Mouse (Mus musculus) adrenal gland, postnatal 4 days (tissue): ENCODE measurements around the gene Gm28372. TPM values are rescaled to one million over a fixed set of nuclear protein-coding genes. Genes with fewer than 3 reads are reported as not detected.
"Not testable (repeated sequence)": the region's sequence is repeated elsewhere in the genome, so short reads cannot be mapped to it uniquely, and the experiment has no call there.

ENCODE experiments used
- DNase-seq, 2 experiments: peaks; one replicate each; pipeline ENCODE4 v3.0.0; 2021 to 2022; ENCODE audit warnings: low spot score in 2 of 2, mixed read lengths in 2 of 2
- long read RNA-seq, 2 experiments: library from polyadenylated mRNA; stranded (forward); transcript quantifications; one replicate each; pipeline ENCODE4 v2.0.0; 2021
- total RNA-seq, 2 experiments: library from RNA; stranded (reverse); gene quantifications; 2 replicates each; pipeline ENCODE4 v1.2.3; 2021

Gm28372 gene
- not detected for total RNA-seq
- long read RNA-seq, experiment 1, result 0 reads
- long read RNA-seq, experiment 2, result 0 reads

DNA sequence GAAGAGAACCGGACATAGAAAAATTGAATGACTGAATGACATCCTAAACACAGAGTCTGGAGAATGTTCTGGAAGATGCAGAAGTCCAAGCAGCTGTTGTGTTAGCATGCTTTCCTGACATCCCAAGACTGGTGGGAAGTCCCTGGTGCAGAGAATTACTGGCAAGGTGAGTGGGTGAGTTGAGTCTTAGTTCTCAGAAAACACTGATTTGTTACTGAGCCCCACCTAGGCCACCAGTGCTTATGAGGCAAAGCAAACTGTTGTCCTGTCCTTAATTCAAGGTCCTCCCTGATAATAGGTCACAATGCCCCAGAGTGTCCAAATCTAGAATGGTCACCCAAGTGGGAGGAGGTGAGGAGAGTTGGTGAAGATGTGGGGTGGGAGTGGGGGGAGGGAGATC lies at the start of gene Gm28372, which contains the start of gene 1700020A23Rik:
Gene Gm28372, plus strand, starts transcription at position 301 of the 400 bp plus-strand sequence.
Gene 1700020A23Rik, plus strand, starts transcription at position 321 of the 400 bp plus-strand sequence.
- no peak for DNase-seq

DNA sequence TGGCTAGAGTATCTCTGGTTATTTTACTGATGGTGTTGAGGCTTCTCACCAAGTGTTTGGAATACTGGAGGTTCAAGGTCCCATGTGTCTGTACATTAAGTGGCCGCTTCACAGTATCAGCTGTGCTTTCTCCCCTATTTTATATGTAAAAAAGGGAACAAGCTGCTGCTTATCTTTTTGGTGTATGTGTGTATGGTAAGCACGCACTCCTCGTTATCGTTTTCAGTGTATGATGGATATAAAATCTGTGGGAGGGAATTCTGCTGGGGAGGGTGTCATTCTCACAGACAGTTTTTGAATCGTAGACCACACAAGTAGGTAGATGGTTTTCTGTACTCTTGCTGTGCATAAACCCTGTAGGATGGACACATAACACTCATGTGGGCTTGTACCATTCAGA lies 47.5 kb upstream of the Gm28372 start:
- no peak for DNase-seq

DNA sequence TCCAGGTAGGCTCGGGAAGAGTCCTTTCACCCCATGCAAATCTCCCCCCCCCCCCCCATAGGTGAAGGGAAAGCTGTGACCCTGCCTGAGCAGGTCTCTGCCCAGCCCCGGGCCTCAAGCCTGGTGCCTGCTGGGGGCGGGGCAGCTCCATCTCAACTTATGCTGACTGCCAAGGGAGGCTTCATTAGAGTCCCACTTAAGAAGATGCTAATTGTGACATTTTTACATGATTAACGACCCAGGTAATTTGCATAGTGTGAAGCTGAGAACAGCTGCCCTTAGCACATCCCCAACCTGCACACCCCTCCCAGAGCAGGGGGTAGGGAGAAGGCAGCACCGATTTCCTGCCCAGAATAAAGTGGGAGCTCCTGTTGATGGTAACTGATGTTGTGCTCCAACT lies 46.2 kb upstream of the Gm28372 start:
- no peak for DNase-seq

DNA sequence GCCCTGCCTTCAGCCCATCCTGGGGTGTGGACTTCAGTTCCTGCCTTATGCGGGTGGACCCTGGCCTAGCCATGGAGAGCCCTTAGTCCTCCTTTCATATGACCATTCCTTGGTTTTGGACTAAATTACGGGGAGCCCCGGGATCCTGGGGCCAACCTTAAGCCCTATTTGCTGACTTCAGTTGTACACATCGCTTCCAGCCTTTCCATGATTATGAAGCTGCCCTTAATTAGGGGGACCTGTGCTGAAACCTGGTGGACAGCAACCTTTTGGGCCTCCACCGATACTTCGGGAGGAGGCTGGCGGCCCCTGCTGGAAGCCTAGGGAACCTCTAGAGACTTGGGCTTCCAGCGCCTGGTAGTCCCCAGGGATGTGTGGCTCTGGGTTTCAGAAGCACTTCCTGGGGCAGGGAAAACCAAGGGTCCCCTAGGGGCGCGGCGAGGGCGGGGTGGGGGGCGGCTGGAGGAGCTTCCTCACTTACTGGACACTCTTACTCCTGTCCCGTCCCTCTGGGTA lies 42.5 kb upstream of the Gm28372 start:
- peak; percentile 26 to 37 for DNase-seq

DNA sequence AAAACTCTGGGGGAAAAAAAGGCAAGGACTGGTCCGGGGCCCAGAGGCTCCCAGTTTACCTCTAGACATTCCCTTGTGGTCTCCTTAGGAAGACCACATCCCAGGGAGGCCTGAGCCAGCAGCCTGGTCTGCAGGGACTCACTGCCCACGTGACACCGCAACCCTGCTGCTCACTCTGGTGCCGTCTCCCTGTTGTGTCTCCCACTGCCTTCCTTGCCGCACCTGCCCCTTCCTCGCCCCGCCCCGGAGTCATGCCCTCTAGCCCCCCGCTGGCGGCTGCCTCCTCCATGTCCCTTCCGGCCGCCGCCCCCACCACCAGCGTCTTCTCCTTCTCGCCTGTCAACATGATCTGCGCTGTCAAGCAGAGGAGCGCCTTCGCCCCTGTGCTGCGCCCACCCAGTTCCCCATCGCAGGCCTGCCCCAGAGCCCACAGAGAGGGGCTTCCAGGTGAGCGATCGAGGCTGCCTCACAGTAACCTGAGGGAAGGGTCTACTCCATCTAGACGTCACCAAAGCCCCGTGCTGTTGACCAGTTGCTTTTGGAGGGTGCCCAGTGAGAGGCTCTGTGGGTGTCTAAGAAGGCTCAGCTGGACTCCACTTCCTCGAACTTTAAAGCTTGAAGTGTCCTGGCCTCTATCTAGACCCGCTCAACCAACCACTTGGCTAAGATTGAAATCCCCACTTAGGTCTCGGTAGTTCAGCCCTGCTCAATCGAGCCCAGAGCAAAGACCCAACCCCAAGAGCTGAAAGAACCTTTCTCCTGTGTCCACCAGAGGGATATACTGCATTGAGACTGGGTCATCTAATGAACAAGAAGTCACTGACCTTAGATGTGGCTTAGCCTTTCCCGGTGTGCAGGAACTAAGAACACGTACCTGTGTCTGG lies 39.6 kb upstream of the Gm28372 start:
- no peak for DNase-seq

DNA sequence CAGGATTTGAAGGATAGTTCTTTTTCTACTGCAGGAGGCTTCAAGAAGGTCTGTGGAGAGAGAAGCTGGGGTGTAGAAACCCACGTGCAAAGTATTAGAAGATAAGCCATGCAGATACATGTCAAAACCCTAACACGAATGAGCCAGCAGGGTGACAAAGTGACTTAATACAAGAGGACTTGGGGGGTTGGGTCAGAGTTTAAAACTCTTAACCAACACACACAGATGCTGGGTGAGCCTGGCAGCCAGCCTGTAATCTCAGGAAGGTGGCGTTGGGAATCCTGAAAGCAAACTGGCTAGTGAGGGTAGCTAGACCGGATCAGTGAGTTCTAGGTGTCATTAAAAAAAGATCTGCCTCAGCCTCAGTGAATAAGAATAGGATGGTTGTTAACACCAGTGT lies 37.7 kb upstream of the Gm28372 start:
- DNase-seq, result no peak

DNA sequence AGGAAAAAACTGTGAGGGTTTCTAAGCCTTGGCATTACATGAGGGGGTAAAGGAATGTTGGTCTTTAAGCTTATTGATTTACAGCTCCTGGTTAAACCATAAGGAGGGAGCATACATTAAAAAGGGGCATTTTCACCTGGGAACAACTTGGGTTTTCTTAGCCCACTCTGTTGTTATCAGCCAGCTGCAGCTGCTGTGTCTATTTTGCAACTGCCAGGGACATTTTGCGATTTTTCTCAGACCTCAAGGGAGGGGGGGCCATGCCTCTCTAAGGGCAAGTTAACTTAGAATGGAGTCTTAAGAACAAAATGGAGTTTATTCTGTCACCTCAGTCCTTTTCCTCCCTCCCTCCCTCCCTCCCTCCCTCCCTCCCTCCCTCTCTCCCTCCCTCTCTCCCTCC lies 32.0 kb upstream of the Gm28372 start:
- DNase-seq, result not testable (repeated sequence)

DNA sequence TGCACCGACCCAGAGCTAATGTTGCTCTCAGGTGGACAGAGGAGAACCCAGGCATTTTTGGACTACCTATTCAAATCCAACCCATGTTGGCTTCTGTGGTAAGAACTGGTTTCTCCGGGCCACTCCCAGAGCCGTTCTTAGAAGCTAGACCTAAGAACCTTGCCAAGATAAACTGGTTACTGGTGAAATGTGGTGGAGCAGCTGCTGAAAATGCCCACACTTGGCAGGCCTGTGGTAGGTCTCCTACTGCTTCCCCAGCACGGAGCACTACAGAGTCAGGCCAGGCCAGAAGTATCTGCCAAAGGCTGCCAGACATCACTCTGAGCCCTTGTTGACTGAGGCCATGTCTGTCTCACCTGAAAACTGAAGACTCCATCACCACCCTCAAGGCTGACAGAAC lies 30.1 kb upstream of the Gm28372 start:
- no peak for DNase-seq

DNA sequence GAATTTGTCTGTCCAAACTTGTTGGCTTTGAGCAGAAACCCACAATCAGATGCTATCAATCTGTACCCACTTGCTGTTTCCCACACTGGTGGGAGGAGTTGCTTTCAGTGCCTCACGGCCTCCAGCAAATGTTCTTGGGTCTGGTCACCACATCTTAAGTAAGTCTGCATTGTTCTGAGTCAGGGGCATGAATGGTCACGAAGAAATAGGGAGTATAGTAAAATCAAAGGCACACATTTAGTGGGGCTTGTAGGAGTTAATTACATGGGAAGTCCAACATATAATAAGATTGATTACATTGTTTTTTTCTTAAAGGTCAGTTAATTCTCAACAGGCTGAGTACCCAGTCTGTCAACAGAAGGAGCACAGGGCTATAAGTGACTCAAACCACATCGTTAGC lies 21.8 kb upstream of the Gm28372 start:
- no peak for DNase-seq

DNA sequence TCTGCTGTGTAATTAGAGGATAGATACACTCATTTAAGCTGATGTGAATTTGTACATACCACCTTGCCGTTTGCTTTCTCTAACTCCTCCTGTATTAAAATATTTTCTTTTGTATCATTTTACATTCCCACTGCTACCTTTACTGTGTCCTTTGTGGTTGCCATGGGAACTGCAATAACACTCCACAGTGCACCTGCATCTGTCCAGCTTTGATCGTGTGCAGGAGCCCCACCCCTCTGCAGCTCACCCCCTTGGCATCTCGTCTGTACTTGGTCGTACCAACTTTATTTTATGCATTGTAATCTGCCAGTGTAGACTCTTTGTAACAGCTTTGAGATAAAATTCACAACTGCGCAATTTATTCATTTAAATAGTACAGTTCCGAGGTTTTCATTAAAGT lies 21.1 kb upstream of the Gm28372 start:
- DNase-seq, result no peak

DNA sequence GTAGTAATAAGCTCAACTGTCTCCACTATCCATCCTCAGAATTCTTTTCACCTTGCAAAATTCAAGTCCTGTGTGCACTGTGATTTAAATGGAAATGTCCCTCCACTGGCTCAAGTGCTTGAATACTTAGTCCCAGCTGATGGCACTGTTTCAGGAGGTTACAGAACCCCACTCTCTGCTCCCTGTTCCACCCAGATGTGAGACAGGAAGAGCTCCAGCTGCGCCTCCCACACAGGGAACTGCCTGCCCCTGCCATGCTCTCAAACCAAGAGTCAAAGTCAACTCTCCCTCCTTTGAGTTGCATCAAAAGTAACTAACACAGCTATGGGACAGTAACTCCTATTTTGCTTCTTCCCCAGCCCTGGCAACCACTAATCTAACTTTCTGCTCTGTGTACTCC lies 18.8 kb upstream of the Gm28372 start:
- DNase-seq, result no peak

DNA sequence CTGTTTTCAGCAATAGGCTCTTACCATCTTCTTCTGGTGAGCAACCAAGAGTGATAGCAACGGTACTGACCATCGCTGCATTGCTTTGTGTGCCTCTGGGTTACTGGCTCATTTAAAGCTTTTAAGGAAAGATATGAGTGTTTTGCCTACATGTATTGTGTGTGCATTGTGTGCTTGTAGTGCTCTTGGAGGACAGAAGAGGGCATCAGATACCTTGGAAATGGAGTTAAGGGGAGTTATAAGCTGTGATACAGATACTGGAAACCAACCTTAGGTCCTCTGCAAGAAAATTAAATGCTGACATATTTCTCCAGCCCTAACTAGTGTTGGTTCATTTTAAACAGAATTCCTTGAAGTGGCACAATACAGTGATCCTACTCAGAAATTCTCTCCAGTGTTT lies 16.2 kb upstream of the Gm28372 start:
- DNase-seq, result no peak

DNA sequence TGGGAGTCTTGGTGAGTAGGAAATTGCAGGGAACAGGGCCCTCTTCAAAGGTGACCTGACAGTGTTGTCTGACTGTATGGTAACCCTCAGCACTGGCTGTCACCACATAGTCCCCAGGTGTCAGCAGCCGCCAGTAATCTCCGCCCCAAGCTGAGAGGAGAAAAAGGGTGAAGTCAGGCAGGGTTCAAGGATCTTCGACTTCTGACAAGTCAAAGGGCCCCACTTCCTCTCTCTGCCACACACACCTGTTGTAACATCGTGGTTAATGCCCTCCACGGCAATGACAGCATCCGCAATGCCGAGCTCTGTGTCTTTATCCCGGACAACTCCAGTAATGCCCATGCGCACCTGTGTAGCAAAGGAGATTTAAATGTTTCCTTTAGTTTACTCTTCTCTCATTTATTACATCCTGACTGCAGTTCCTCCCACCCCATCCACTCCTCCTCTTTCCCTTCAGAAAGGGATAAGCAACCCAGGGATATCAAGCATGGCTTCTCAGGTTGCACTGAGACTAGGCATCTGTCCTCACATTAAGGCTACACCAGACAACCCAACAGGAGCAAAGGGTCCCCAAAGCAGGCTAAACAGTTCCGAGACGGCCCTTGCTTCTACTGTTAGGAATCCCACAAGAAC lies 13.9 kb upstream of the Gm28372 start:
- no peak for DNase-seq

DNA sequence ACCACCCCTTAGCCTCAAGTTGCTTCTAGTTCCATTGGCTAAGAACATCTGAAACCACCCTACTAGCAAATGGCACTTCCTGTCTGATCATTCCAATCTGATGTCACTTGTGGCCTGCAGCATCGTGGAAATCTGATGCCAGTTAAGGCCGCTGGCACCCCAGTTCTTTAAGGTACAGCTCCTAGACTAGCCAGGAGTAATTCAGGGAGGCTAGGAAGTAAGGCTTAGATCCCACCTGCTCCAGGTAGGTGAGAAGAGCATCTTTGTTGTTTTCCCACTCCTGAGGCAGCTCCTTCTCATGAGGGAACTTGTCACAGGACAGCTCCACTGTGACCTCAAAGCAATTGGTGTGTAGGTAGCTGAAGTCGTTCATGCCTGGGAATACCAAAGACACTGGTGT lies 12.2 kb upstream of the Gm28372 start:
- DNase-seq, result no peak

DNA sequence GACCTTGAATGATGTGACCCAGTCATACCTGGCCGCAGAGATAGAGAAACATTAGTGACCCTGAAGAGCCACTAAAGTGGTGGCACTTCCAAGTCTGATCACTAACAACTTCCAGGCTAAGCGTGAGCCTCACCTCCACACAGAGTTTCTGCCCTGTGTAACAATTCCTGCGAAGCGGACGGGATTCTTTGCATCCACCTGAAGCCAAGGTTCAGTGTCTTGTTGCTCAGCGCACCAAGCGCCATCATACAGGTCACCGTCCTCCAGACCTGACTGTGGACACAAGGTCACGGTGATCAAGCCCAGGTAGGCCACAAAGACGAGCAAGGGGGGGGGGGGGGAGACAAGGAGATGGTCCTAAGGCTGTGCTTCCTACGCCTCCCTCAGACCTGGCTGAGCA lies 9.3 kb upstream of the Gm28372 start:
- DNase-seq, result no peak

DNA sequence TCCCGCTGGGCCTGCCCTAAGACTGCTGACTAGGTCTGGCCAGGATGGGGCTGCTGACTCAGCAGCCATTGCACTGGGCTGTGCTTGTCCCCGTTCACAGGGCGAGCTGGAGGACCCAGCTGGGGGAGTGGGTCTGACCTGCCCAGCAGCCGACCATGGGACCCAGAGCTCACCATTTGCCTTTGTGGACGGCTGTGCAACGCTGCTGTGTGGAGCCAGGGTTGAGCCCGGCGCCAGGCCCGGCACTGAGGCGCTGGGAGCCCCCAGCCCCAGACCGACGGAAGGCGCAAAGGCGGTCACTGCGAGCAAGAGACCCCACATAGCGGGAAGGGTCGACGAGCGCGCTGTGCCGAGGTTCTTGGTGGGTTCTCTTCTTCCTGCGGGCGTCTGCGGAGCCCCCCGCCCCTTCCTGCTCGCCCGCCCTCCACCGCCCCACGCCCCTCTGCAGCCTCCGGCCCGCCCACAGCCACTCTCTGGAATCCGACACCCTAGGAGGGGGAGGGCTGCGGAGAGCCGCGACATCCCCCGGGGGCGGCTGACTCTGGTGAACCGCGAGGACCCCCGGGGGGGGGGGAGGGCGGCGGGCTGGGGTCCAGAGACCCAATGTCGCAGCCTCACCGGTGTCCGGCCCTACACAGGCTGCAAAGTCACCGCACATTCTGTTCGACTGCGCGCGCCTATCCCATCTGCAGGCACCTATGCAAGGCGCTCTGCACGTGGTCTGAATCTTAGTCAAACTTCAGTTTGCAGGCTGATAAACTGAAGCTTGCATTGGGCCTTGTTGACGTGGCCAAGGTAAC lies 7.7 kb upstream of the Gm28372 start, which contains the start of gene Cpxm1:
Gene Cpxm1, minus strand, starts transcription at position 389 of the 800 bp plus-strand sequence.
- DNase-seq, result no peak

DNA sequence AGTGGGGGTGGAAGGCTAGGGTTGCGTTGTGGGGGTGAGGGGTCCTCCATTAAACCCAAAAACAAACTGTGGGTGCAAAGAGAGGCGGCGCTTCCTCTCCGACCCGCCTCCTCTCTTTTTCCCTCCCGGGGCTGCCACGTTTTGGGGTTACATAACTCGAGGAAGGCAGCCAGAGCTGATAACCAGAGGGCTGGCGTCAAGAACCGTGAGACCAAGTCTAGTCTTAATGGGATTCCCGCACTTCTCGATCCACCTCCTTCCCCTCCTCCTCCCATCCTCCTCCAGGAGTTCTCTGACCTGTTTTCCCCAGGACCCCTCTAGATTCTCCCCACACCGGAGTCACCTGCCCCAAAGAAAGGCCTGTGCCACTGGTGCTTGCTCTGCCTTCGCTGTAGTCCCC lies 6.9 kb upstream of the Gm28372 start:
- no peak for DNase-seq

DNA sequence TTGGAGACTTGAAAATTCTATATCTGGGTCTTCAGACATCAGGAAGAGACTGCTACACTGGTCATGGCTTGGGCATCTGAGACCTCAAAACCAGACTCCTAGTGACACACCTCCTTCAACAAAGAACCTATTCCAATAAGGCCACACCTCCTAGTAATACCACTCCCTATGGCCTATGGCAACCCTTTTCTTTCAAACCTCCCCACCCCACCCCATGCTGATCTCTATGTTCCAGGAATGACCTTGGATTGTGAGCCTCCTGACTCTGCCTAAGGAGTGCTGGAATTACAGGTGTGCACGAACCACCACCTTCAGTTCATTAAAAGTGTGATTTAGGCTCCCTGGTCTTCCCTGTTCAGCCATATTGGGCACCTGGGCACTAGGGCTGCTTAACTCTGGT lies 5.0 kb upstream of the Gm28372 start:
- DNase-seq, result no peak

DNA sequence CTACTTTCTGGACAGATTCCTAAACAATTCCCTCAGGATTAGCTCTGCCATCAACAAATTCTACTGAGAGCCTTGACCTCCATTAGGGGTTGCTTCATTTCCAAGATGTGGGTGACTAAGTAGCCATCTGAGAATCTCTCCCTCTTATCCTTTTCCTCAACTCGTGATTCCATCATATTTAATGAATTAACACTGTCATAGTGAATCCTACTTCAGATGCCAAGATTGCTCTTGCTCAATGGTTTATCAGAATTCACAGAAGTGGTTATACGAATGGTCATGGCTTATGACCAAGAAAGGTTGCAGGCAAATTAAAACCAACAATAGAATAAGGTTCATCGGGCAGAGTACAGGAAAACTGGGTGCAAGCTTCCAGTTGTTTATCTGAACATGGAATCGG lies 3.1 kb upstream of the Gm28372 start:
- no peak for DNase-seq

DNA sequence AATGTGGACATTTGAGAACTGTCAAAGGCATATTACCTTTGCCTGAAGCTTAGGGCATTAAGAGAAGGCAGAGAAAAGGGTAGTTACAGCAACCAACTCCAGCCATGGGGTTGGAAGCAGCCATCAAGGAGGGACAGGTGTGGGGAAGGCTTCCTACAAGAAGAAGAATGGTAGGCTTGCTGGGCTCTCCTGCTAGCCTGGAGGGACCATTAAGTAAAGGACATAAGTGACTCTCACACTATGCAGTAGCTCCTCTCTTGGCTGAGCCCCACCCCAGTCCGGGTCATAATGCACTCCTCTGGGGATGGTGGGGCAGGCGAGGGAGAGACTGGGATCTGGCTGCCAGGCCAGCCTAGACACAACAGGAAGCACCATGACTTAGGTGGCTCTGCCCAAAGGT lies 1.1 kb downstream of the Gm28372 start, which contains the start of gene Tmem239:
Gene Tmem239, plus strand, starts transcription at position 301 of the 400 bp plus-strand sequence.
- no peak for DNase-seq

DNA sequence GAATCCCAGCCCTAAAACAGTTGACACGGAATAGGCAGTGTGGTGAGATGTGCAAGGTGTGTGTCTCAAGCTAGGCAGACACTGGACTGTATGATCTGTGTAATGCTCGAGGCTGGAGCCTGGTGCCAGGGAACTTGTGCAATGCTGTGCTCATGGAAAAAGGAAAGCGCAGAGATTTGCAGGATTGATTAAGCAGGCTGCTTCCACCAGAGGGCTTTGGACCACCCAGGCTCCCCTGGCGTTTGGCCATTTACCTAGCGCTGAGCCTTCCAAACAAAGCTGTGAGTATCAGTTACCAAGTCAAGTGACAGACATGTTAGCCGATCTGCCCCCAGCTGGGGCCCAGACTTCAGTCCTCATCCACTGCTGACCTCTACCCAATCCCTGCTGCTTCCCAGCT lies 3.2 kb downstream of the Gm28372 start:
- DNase-seq, result no peak
